Mouse (Mus musculus) liver, embryonic 14.5 days (tissue): ENCODE results near the gene Ppp1r14c. TPM values are rescaled to one million over a fixed set of nuclear protein-coding genes. Genes with fewer than 3 reads are reported as not detected.

ENCODE experiments used
- ATAC-seq: fragments of 200-750 bp; cut with Nextera tagmentation; 2 replicates; pipeline ENCODE4 v1.8.0; 2017; ENCODE audit warnings: moderate number of reproducible peaks, mild to moderate bottlenecking, moderate library complexity; ENCODE audit not compliant: insufficient read depth
- DNase-seq, 3 experiments: peaks; one replicate each; pipeline ENCODE4 v3.0.0-alpha.2; 2012 to 2013; ENCODE audit warnings: low read depth in 3 of 3, low spot score in 3 of 3
- H3K27ac ChIP-seq: fragments of 300-500 bp; sonication (generic); 2 replicates; pipeline ENCODE4 v1.5.1; 2014; ENCODE audit warnings: moderate library complexity, mild to moderate bottlenecking, control low read depth, inconsistent platforms
- H3K27me3 ChIP-seq: fragments of 300-500 bp; sonication (generic); 2 replicates; pipeline ENCODE4 v1.6.1; 2014; ENCODE audit warnings: mild to moderate bottlenecking, low read length, moderate library complexity; ENCODE audit not compliant: control insufficient read depth, insufficient read depth
- H3K36me3 ChIP-seq: fragments of 300-500 bp; sonication (generic); replicated peaks from 2 replicates; pipeline ENCODE4 v1.6.1; 2014; ENCODE audit warnings: low read depth; ENCODE audit not compliant: control insufficient read depth, insufficient read depth
- H3K4me1 ChIP-seq, 2 experiments: fragments of 200-500 bp in 1 of 2; fragments of 300-500 bp in 1 of 2; sonication (generic) in 1 of 2; replicated peaks; 2 replicates each; pipeline ENCODE4 v1.6.1; 2012 to 2014; ENCODE audit warnings: antibody characterized with exemption in 1 of 2, inconsistent platforms in 1 of 2, low read length in 1 of 2; ENCODE audit not compliant: control insufficient read depth in 2 of 2, insufficient read depth in 2 of 2
- H3K4me2 ChIP-seq: fragments of 300-500 bp; sonication (generic); 2 replicates; pipeline ENCODE4 v1.6.1; 2014; ENCODE audit warnings: low read depth, mild to moderate bottlenecking, control low read depth, moderate library complexity
- H3K4me3 ChIP-seq, 2 experiments: fragments of 200-500 bp in 1 of 2; fragments of 300-500 bp in 1 of 2; sonication (generic) in 1 of 2; 2 replicates each; pipeline ENCODE4 v1.5.1; 2012 to 2014; ENCODE audit warnings: low read depth in 2 of 2, low read length in 2 of 2, mild to moderate bottlenecking in 2 of 2, control low read depth in 1 of 2, inconsistent platforms in 1 of 2, moderate library complexity in 1 of 2; ENCODE audit not compliant: insufficient read depth in 1 of 2
- H3K9ac ChIP-seq: fragments of 300-500 bp; sonication (generic); replicated peaks from 2 replicates; pipeline ENCODE4 v1.6.1; 2014; ENCODE audit warnings: mild to moderate bottlenecking, control low read depth, moderate library complexity
- H3K9me3 ChIP-seq: fragments of 300-500 bp; sonication (generic); 2 replicates; pipeline ENCODE4 v1.6.1; 2016; ENCODE audit warnings: low read length, mixed read lengths; ENCODE audit not compliant: control insufficient read depth
- CTCF ChIP-seq: IDR thresholded peaks from 2 replicates; pipeline ENCODE4 v1.5.1; 2016; ENCODE audit warnings: antibody characterized with exemption, low read depth, control low read depth
- EP300 ChIP-seq: IDR thresholded peaks from 2 replicates; pipeline ENCODE4 v1.6.1; 2016; ENCODE audit warnings: antibody characterized with exemption, low read depth
- WGBS: fragments of 180-500 bp; shearing (Covaris S2); extraction: QIAGEN DNeasy Blood & Tissue Kit; methylation state at CpG from one replicate; pipeline ENCODE4 v1.1.7; 2014; ENCODE audit not compliant: insufficient replicate concordance; 5-methylcytosine and 5-hydroxymethylcytosine counted together
- polyA plus RNA-seq, 2 experiments: library from polyadenylated mRNA; depleted of rRNA in 1 of 2; stranded (reverse) in 1 of 2; unstranded in 1 of 2; fragments of >200 nt; fragmentation: Nextera tagmentation in 1 of 2; extraction: Ambion mirVana in 1 of 2; gene quantifications; 2 replicates each; pipeline versions ENCODE4 v1.2.1 to v1.2.3; 2012 to 2014

Ppp1r14c gene
- polyA plus RNA-seq, 2 experiments: 0.08 TPM; not detected in 1

DNA sequence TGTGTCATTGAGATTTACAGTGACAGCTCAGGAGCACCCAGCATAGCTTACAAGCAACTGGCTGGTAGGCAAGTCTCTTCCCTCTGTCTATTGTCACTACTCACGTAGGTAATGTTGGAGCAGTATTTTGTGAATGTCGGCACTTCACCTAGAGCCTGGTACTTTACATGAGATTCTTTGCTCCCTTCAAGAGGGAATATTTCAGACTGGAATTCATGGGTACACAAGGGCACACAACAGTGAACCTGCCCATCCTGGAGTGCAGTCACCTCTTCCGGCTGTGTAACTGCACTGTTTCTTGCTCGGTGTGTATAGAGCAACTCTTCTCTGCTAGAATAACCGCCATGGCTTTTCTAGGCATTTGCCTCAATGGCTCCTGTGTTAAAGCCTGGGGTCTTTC lies 82.8 kb downstream of the Ppp1r14c start:
- 74% methylated on average over 5 of the region's 5 CpGs for WGBS
- H3K4me1 ChIP-seq: no peaks in the 10 kb centered on the region
- ATAC-seq (no peak), DNase-seq (no peak)
- no peak overlapping the region for H3K27ac ChIP-seq
- no peak overlapping the region for H3K4me3 ChIP-seq
- H3K9ac ChIP-seq: no peak overlapping the region
- H3K9me3 ChIP-seq: no peaks in the 10 kb centered on the region
- H3K36me3 ChIP-seq: no peaks in the 10 kb centered on the region
- TF ChIP-seq EP300 (no peak), CTCF (no peak)
- H3K27me3 ChIP-seq: no peaks in the 10 kb centered on the region
- H3K4me2 ChIP-seq: no peak overlapping the region

DNA sequence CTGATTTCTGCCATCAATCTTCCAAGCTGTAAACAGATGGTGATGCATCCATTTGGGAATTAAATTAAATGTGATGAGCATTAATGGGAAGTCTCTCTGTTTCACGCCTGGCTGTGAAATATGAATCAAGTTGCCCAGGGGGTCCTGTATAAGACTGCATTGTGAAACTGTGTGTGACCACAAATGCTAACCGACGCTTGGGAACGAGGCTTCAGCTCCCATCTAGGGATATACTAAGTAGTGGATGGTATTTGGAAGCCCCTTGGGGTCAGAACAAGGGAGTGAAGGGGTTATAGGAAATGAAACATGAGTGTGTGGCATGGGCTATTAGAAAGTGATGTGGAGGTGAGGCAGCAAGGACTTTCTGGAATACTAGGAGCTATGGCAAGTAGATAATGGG lies 86.1 kb downstream of the Ppp1r14c start:
- Histone ChIP-seq H3K4me1 (no peaks in the 10 kb centered on the region), H3K9me3 (no peaks in the 10 kb centered on the region), H3K9ac (no peak overlapping the region), H3K4me3 (no peak overlapping the region), H3K36me3 (no peaks in the 10 kb centered on the region), H3K27me3 (no peaks in the 10 kb centered on the region), H3K4me2 (no peak overlapping the region), H3K27ac (no peak overlapping the region)
- WGBS: 57% methylated on average over 4 of the region's 4 CpGs
- no peak for DNase-seq
- no peak for ATAC-seq
- TF ChIP-seq CTCF: no peak
- TF ChIP-seq EP300: no peak

DNA sequence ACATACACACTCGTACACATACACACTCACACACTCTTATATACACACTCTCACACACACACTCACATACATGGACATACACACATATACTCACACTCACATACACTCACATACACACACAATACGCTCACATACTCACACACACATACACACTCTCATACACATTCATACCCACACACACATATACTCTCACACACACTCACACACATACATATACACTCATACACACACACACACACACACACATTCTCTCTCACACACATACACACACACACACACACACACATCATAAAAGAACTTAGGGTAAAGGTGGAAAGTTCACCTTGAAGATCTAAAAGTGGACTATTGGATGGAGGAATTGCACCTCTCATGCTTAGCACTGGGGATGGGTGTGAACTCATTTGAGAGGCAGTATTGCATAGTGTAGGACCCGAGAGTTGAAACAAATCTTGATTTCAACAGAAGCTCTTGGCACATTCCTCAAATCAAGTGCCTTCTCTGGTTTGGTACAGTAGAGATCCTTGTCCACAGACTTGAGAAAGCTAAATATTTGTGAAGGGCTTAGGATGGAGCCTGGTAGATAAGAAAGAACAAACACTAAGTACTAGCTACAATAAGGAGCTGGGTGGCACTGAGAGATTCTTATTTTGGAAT lies 87.1 kb downstream of the Ppp1r14c start:
- Histone ChIP-seq H3K9ac (no peak overlapping the region), H3K4me3 (no peak overlapping the region), H3K27me3 (no peaks in the 10 kb centered on the region), H3K9me3 (no peaks in the 10 kb centered on the region), H3K4me1 (no peaks in the 10 kb centered on the region), H3K4me2 (no peak overlapping the region), H3K36me3 (no peaks in the 10 kb centered on the region), H3K27ac (no peak overlapping the region)
- 41% methylated on average over 3 of the region's 3 CpGs for WGBS
- no peak for ATAC-seq
- DNase-seq: no peak
- TF ChIP-seq CTCF: no peak
- no peak for TF ChIP-seq EP300

- WGBS: 61% methylated on average over 1 of the region's 1 CpGs
- Histone ChIP-seq H3K4me1 (no peaks in the 10 kb centered on the region), H3K4me2 (no peak overlapping the region), H3K9ac (no peak overlapping the region), H3K36me3 (no peaks in the 10 kb centered on the region), H3K27me3 (no peaks in the 10 kb centered on the region), H3K9me3 (no peaks in the 10 kb centered on the region), H3K4me3 (no peak overlapping the region), H3K27ac (no peak overlapping the region)
- DNase-seq (no peak), ATAC-seq (no peak)
- no peak for TF ChIP-seq CTCF
- TF ChIP-seq EP300: no peak
These were observed 92.8 kb downstream of the Ppp1r14c start for GRCm38 (mm10) chr10:3458686-3459085.

DNA sequence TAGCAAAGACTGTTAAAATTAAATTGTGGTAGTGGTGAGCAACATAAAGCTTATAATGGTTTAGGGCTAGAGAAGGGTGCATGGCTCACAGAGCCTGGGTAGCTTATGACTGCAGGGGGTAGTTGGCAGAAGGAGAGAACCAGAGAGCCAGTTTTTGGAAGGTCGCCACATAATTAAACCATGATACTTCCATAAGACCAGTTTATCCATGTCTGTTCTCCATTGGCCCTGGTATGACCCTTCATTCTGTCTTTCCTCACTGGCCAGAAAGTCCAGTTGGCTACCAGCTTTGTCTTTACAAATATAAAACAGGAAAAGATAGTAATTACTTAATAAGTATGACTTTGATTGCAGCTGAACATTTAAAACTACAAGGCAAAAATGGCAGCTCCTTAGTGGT lies 95.0 kb downstream of the Ppp1r14c start:
- TF ChIP-seq CTCF (no peak), EP300 (no peak)
- 62% methylated on average over 1 of the region's 1 CpGs for WGBS
- H3K9ac ChIP-seq: no peak overlapping the region
- H3K27ac ChIP-seq: no peak overlapping the region
- no peak overlapping the region for H3K4me3 ChIP-seq
- no peaks in the 10 kb centered on the region for H3K27me3 ChIP-seq
- H3K36me3 ChIP-seq: no peaks in the 10 kb centered on the region
- H3K4me2 ChIP-seq: no peak overlapping the region
- H3K9me3 ChIP-seq: no peaks in the 10 kb centered on the region
- no peaks in the 10 kb centered on the region for H3K4me1 ChIP-seq
- DNase-seq: no peak
- no peak for ATAC-seq
